In genomic region chr17:25672982-25673381, GRCm38 (mm10) we compare ENCODE assay signal across 27 mouse cellular contexts. TPM values are rescaled to one million over a fixed set of nuclear protein-coding genes. Genes with fewer than 3 reads are reported as not detected.
DNase-seq lines count a peak whose midpoint lies in the region; ATAC-seq and TF ChIP-seq lines count a peak whose summit lies in the region.
"Had no signal": no experiment of that assay in that cellular context is flagged by ENCODE, and none has a peak within 500 bp of the region (broad histone marks: within the 10 kb centered on the region; RNA-seq: fewer than 3 reads in every experiment).

No protein-coding gene starts in this region.

- peak; percentile 64 for DNase-seq in hindbrain, postnatal 0 days (ENCODE audit: low spot score)
- no peak for DNase-seq in hindbrain, embryonic 14.5 days (ENCODE audit: low spot score)
- DNase-seq in midbrain, embryonic 14.5 days, result peak; percentile 8
- DNase-seq in A20 (ENCODE audit: low read depth, low spot score), result peak; percentile 62
- peak; percentile 24 for DNase-seq in Muller cell, postnatal 12 days (ENCODE audit: inconsistent ontology term)
- DNase-seq: adrenal gland, adult 8-10 months; cerebellum, adult 9-10 months; embryo, embryonic 11 days; gastrocnemius, adult 2 months; gastrocnemius, postnatal 36 days; heart, adult 2 months; heart, postnatal 4 days; kidney, adult 9 months; kidney, postnatal 10 days; lung, embryonic 14.5 days; lung, postnatal 14 days had no signal

- H3K9me3 ChIP-seq in hindbrain, postnatal 0 days (ENCODE audit: low read length), result no peaks in the 10 kb centered on the region
- no peaks in the 10 kb centered on the region for H3K9me3 ChIP-seq in hindbrain, embryonic 14.5 days (ENCODE audit: control insufficient read depth, low read length)
- H3K9me3 ChIP-seq in midbrain, embryonic 14.5 days (ENCODE audit: control insufficient read depth, low read length), result no peaks in the 10 kb centered on the region
- no peaks in the 10 kb centered on the region for H3K9me3 ChIP-seq in midbrain, embryonic 13.5 days
- H3K9me3 ChIP-seq: embryonic facial prominence, embryonic 12.5 days; forebrain, embryonic 15.5 days; liver, embryonic 15.5 days; neural tube, embryonic 15.5 days; stomach, embryonic 15.5 days had no signal

- no peak overlapping the region for H3K4me3 ChIP-seq in hindbrain, postnatal 0 days (ENCODE audit: low read length)
- H3K4me3 ChIP-seq in hindbrain, embryonic 14.5 days (replicated peaks; ENCODE audit: low read length), result no peak overlapping the region
- H3K4me3 ChIP-seq in midbrain, embryonic 14.5 days (replicated peaks; ENCODE audit: low read depth, low read length), result no peak overlapping the region
- H3K4me3 ChIP-seq in midbrain, embryonic 13.5 days (replicated peaks), result no peak overlapping the region
- H3K4me3 ChIP-seq: embryonic facial prominence, embryonic 12.5 days; forebrain, embryonic 15.5 days; gastrocnemius, adult 2 months; heart, adult 2 months; heart, embryonic 12.5 days; limb, embryonic 12.5 days; liver, embryonic 15.5 days; neural tube, embryonic 15.5 days; stomach, embryonic 15.5 days had no signal

- H3K36me3 ChIP-seq in hindbrain, postnatal 0 days (ENCODE audit: insufficient read depth, low read length), result no peaks in the 10 kb centered on the region
- no peaks in the 10 kb centered on the region for H3K36me3 ChIP-seq in hindbrain, embryonic 14.5 days (replicated peaks; ENCODE audit: control insufficient read depth, insufficient read depth)
- no peaks in the 10 kb centered on the region for H3K36me3 ChIP-seq in midbrain, embryonic 14.5 days (ENCODE audit: control insufficient read depth, insufficient read depth, low read length)
- H3K36me3 ChIP-seq in midbrain, embryonic 13.5 days, result no peaks in the 10 kb centered on the region
- H3K36me3 ChIP-seq: embryonic facial prominence, embryonic 12.5 days; forebrain, embryonic 15.5 days; heart, embryonic 12.5 days; limb, embryonic 12.5 days; liver, embryonic 15.5 days; neural tube, embryonic 15.5 days; stomach, embryonic 15.5 days had no signal

- H3K4me1 ChIP-seq in hindbrain, postnatal 0 days (ENCODE audit: insufficient read depth, low read length), result peaks cover 7% of the 10 kb centered on the region; the same call in 1 of the 2 replicates
- no peaks in the 10 kb centered on the region for H3K4me1 ChIP-seq in hindbrain, embryonic 14.5 days (replicated peaks; ENCODE audit: control insufficient read depth, insufficient read depth, low read length)
- H3K4me1 ChIP-seq in midbrain, embryonic 14.5 days (ENCODE audit: control insufficient read depth, insufficient read depth, low read length), result no peaks in the 10 kb centered on the region; the same call in none of the 2 replicates
- H3K4me1 ChIP-seq in midbrain, embryonic 13.5 days (replicated peaks), result peaks cover 23% of the 10 kb centered on the region
- H3K4me1 ChIP-seq: embryonic facial prominence, embryonic 12.5 days; heart, embryonic 12.5 days; liver, embryonic 15.5 days; stomach, embryonic 15.5 days had no signal

- TF ChIP-seq CTCF in hindbrain, postnatal 0 days (IDR thresholded peaks at IDR 0.05; ENCODE audit: low read depth), result no peak

- ATAC-seq in hindbrain, postnatal 0 days, result peak; percentile 75; the same call in 1 of the 2 replicates
- no peak for ATAC-seq in hindbrain, embryonic 14.5 days (ENCODE audit: low FRiP score)
- ATAC-seq in midbrain, embryonic 14.5 days (ENCODE audit: low FRiP score, low TSS enrichment), result no peak
- no peak for ATAC-seq in midbrain, embryonic 13.5 days
- ATAC-seq: forebrain, embryonic 15.5 days; intestine, postnatal 0 days had no signal

- no peak overlapping the region for H3K4me2 ChIP-seq in hindbrain, postnatal 0 days (ENCODE audit: low read depth, low read length)
- no peak overlapping the region for H3K4me2 ChIP-seq in hindbrain, embryonic 14.5 days (replicated peaks)
- no peak overlapping the region for H3K4me2 ChIP-seq in midbrain, embryonic 14.5 days (ENCODE audit: low read length)
- H3K4me2 ChIP-seq in midbrain, embryonic 13.5 days (replicated peaks), result no peak overlapping the region
- H3K4me2 ChIP-seq: embryonic facial prominence, embryonic 12.5 days; forebrain, embryonic 15.5 days; heart, embryonic 12.5 days; limb, embryonic 12.5 days; liver, embryonic 15.5 days; lung, embryonic 14.5 days; neural tube, embryonic 15.5 days; stomach, embryonic 15.5 days had no signal

- H3K27me3 ChIP-seq in hindbrain, postnatal 0 days (ENCODE audit: insufficient read depth, low read length), result no peaks in the 10 kb centered on the region
- no peaks in the 10 kb centered on the region for H3K27me3 ChIP-seq in hindbrain, embryonic 14.5 days (ENCODE audit: control insufficient read depth, insufficient read depth, low read length)
- H3K27me3 ChIP-seq in midbrain, embryonic 14.5 days (ENCODE audit: control insufficient read depth, insufficient read depth, low read length), result no peaks in the 10 kb centered on the region
- no peaks in the 10 kb centered on the region for H3K27me3 ChIP-seq in midbrain, embryonic 13.5 days
- H3K27me3 ChIP-seq: embryonic facial prominence, embryonic 12.5 days; forebrain, embryonic 15.5 days; limb, embryonic 12.5 days; liver, embryonic 15.5 days; neural tube, embryonic 15.5 days; stomach, embryonic 15.5 days had no signal

- H3K9ac ChIP-seq in hindbrain, postnatal 0 days (replicated peaks; ENCODE audit: low read length), result no peak overlapping the region
- H3K9ac ChIP-seq in hindbrain, embryonic 14.5 days, result no peak overlapping the region
- H3K9ac ChIP-seq in midbrain, embryonic 14.5 days (replicated peaks; ENCODE audit: low read length), result no peak overlapping the region
- no peak overlapping the region for H3K9ac ChIP-seq in midbrain, embryonic 13.5 days (replicated peaks)
- H3K9ac ChIP-seq: embryonic facial prominence, embryonic 12.5 days; forebrain, embryonic 15.5 days; heart, embryonic 12.5 days; limb, embryonic 12.5 days; liver, embryonic 15.5 days; lung, embryonic 14.5 days; neural tube, embryonic 15.5 days; stomach, embryonic 15.5 days had no signal

- peak overlapping the region; percentile 26; the same call in 1 of the 2 replicates for H3K27ac ChIP-seq in hindbrain, postnatal 0 days
- no peak overlapping the region for H3K27ac ChIP-seq in hindbrain, embryonic 14.5 days
- H3K27ac ChIP-seq in midbrain, embryonic 14.5 days (replicated peaks; ENCODE audit: low read depth, low read length), result no peak overlapping the region
- H3K27ac ChIP-seq in midbrain, embryonic 13.5 days, result no peak overlapping the region
- H3K27ac ChIP-seq: embryonic facial prominence, embryonic 12.5 days; forebrain, embryonic 15.5 days; gastrocnemius, adult 2 months; heart, adult 2 months; limb, embryonic 12.5 days; liver, embryonic 15.5 days; neural tube, embryonic 15.5 days; stomach, embryonic 15.5 days had no signal

RNA-seq across cellular contexts. Expression of gene Gng13, which starts 44.0 kb away (rescaled TPM):
- 10.9 TPM in 1 of 2 replicates, not detected in the other for total RNA-seq in hindbrain, postnatal 0 days (2014; rRNA removed)
- 22.0 and 23.7 TPM in 2 replicates for polyA plus RNA-seq in hindbrain, postnatal 0 days (2015; fragmentation: Nextera tagmentation; extraction: Ambion mirVana)
- polyA plus RNA-seq in hindbrain, embryonic 14.5 days (2014; fragmentation: Nextera tagmentation; extraction: Ambion mirVana), result 8.1 and 10.0 TPM in 2 replicates
- 4.3 and 6.0 TPM in 2 replicates for polyA plus RNA-seq in midbrain, embryonic 14.5 days (2014; fragmentation: Nextera tagmentation; extraction: Ambion mirVana)
- 0.73 and 0.78 TPM in 2 replicates for polyA plus RNA-seq in midbrain, embryonic 13.5 days (2015; fragmentation: Nextera tagmentation; extraction: Ambion mirVana)
- total RNA-seq: gastrocnemius, adult 2 months; gastrocnemius, postnatal 36 days; liver, adult 2 months had no signal
- polyA plus RNA-seq: C2C12; liver, adult 2 months; liver, embryonic 15.5 days had no signal

RNA-seq across cellular contexts. Expression of gene Chtf18, which starts 54.2 kb away (rescaled TPM):
- total RNA-seq in hindbrain, postnatal 0 days (2014; rRNA removed), result 4.9 and 7.8 TPM in 2 replicates
- polyA plus RNA-seq in hindbrain, postnatal 0 days (2015; fragmentation: Nextera tagmentation; extraction: Ambion mirVana), result 4.9 and 5.4 TPM in 2 replicates
- polyA plus RNA-seq in hindbrain, embryonic 14.5 days (2014; fragmentation: Nextera tagmentation; extraction: Ambion mirVana), result 3.4 and 3.6 TPM in 2 replicates
- polyA plus RNA-seq in midbrain, embryonic 14.5 days (2014; fragmentation: Nextera tagmentation; extraction: Ambion mirVana), result 4.5 and 5.0 TPM in 2 replicates
- 12.8 and 14.1 TPM in 2 replicates for polyA plus RNA-seq in midbrain, embryonic 13.5 days (2015; fragmentation: Nextera tagmentation; extraction: Ambion mirVana)

RNA-seq across cellular contexts. Expression of gene Rpusd1, which starts 54.5 kb away (rescaled TPM):
- 10.1 and 18.7 TPM in 2 replicates for total RNA-seq in hindbrain, postnatal 0 days (2014; rRNA removed)
- polyA plus RNA-seq in hindbrain, postnatal 0 days (2015; fragmentation: Nextera tagmentation; extraction: Ambion mirVana), result 27.5 and 27.9 TPM in 2 replicates
- polyA plus RNA-seq in hindbrain, embryonic 14.5 days (2014; fragmentation: Nextera tagmentation; extraction: Ambion mirVana), result 21.8 and 22.8 TPM in 2 replicates
- 25.7 and 28.1 TPM in 2 replicates for polyA plus RNA-seq in midbrain, embryonic 14.5 days (2014; fragmentation: Nextera tagmentation; extraction: Ambion mirVana)
- 23.2 and 24.1 TPM in 2 replicates for polyA plus RNA-seq in midbrain, embryonic 13.5 days (2015; fragmentation: Nextera tagmentation; extraction: Ambion mirVana)
